Mouse (Mus musculus) MEL-GATA-1-ER (cell line): ENCODE data around the gene Krtap12-1.
"Not testable (repeated sequence)": the region's sequence is repeated elsewhere in the genome, so short reads cannot be mapped to it uniquely, and the experiment has no call there.

Experiments used
- DNase-seq: peaks from one replicate; pipeline ENCODE4 v3.0.0-alpha.2; 2012; ENCODE audit warnings: low read depth; ENCODE audit errors: extremely low read depth

Krtap12-1 gene

GRCm38 (mm10) chr10:77720299-77720698 is at the start of gene Krtap12-1:
Krtap12-1 (plus strand) TSS chr10:77720599.
- not testable (repeated sequence) for DNase-seq

- DNase-seq = no peak
These were observed 49.7 kb upstream of the Krtap12-1 start for GRCm38 (mm10) chr10:77670710-77671109.

- peak; percentile 86 for DNase-seq
These were observed 48.9 kb upstream of the Krtap12-1 start for GRCm38 (mm10) chr10:77671519-77671918.

- no peak for DNase-seq
These were observed 46.6 kb upstream of the Krtap12-1 start for GRCm38 (mm10) chr10:77673765-77674164.

GRCm38 (mm10) chr10:77677562-77677961 is 42.8 kb upstream of the Krtap12-1 start:
- DNase-seq = no peak

- DNase-seq = no peak
These were observed 37.4 kb upstream of the Krtap12-1 start for GRCm38 (mm10) chr10:77682994-77683393.

GRCm38 (mm10) chr10:77684181-77684580 is 36.2 kb upstream of the Krtap12-1 start:
- DNase-seq = no peak

- DNase-seq = no peak
These were observed 34.3 kb upstream of the Krtap12-1 start, which contains the start of gene Tspear for GRCm38 (mm10) chr10:77685895-77686664. Tspear (plus strand) TSS chr10:77686569.

GRCm38 (mm10) chr10:77687021-77687420 is 33.4 kb upstream of the Krtap12-1 start:
- DNase-seq = no peak

GRCm38 (mm10) chr10:77690356-77690807 is 30.0 kb upstream of the Krtap12-1 start, which contains the start of gene Gm19402:
Gm19402 (minus strand) TSS chr10:77690757.
- not testable (repeated sequence) for DNase-seq

- DNase-seq = no peak
These were observed 23.3 kb upstream of the Krtap12-1 start, which contains the start of gene Gm9508 for GRCm38 (mm10) chr10:77697133-77697532. Gm9508 (minus strand) TSS chr10:77697233.

GRCm38 (mm10) chr10:77706326-77706725 is 14.1 kb upstream of the Krtap12-1 start, which contains the start of gene Gm10272:
Gm10272 (plus strand) TSS chr10:77706626.
- DNase-seq = no peak

GRCm38 (mm10) chr10:77709831-77710230 is 10.6 kb upstream of the Krtap12-1 start:
- DNase-seq = no peak

- DNase-seq = not testable (repeated sequence)
These were observed 9.2 kb upstream of the Krtap12-1 start, which contains the start of gene Gm10024 for GRCm38 (mm10) chr10:77711157-77711556. Gm10024 (plus strand) TSS chr10:77711457.

- peak; percentile 77 for DNase-seq
These were observed 6.7 kb upstream of the Krtap12-1 start for GRCm38 (mm10) chr10:77713734-77714133.

GRCm38 (mm10) chr10:77715507-77715906 is 4.9 kb upstream of the Krtap12-1 start, which contains the start of gene Gm10142:
Gm10142 (plus strand) TSS chr10:77715807.
- DNase-seq = no peak

GRCm38 (mm10) chr10:77724855-77725254 is 4.5 kb downstream of the Krtap12-1 start:
- no peak for DNase-seq

GRCm38 (mm10) chr10:77726186-77726585 is 5.8 kb downstream of the Krtap12-1 start, which contains the start of gene Gm10100:
Gm10100 (plus strand) TSS chr10:77726486.
- DNase-seq = no peak

- no peak for DNase-seq
These were observed 7.9 kb downstream of the Krtap12-1 start for GRCm38 (mm10) chr10:77728280-77728679.

GRCm38 (mm10) chr10:77729241-77729640 is 8.8 kb downstream of the Krtap12-1 start:
- peak; percentile 24 for DNase-seq

- no peak for DNase-seq
These were observed 15.5 kb downstream of the Krtap12-1 start for GRCm38 (mm10) chr10:77735928-77736327.

- DNase-seq = no peak
These were observed 18.5 kb downstream of the Krtap12-1 start for GRCm38 (mm10) chr10:77738929-77739328.
